Mouse (Mus musculus) stomach, embryonic 15.5 days (tissue): Measurements from ENCODE around the gene Iqcg. TPM values are rescaled to one million over a fixed set of nuclear protein-coding genes. Genes with fewer than 3 reads are reported as not detected.

ENCODE experiments used
- ATAC-seq: fragments of 200-750 bp; cut with Nextera tagmentation; 2 replicates; pipeline ENCODE4 v1.8.0; 2017; ENCODE audit warnings: low read depth, moderate number of reproducible peaks, moderate TSS enrichment; ENCODE audit not compliant: insufficient read depth, low FRiP score
- H3K27ac ChIP-seq: fragments of 300-500 bp; sonication (generic); 2 replicates; pipeline ENCODE4 v1.5.1; 2015; ENCODE audit warnings: mild to moderate bottlenecking, inconsistent platforms
- H3K27me3 ChIP-seq: fragments of 300-500 bp; sonication (generic); replicated peaks from 2 replicates; pipeline ENCODE4 v1.6.1; 2015; ENCODE audit warnings: inconsistent platforms
- H3K36me3 ChIP-seq: fragments of 300-500 bp; sonication (generic); 2 replicates; pipeline ENCODE4 v1.6.1; 2015; ENCODE audit warnings: inconsistent platforms
- H3K4me1 ChIP-seq: fragments of 300-500 bp; sonication (generic); 2 replicates; pipeline ENCODE4 v1.6.1; 2015; ENCODE audit warnings: inconsistent platforms
- H3K4me2 ChIP-seq: fragments of 300-500 bp; sonication (generic); 2 replicates; pipeline ENCODE4 v1.6.1; 2015; ENCODE audit warnings: mild to moderate bottlenecking, inconsistent platforms
- H3K4me3 ChIP-seq: fragments of 300-500 bp; sonication (generic); replicated peaks from 2 replicates; pipeline ENCODE4 v1.5.1; 2015; ENCODE audit warnings: inconsistent platforms
- H3K9ac ChIP-seq: fragments of 300-500 bp; sonication (generic); 2 replicates; pipeline ENCODE4 v1.6.1; 2015; ENCODE audit warnings: inconsistent platforms
- H3K9me3 ChIP-seq: fragments of 300-500 bp; sonication (generic); 2 replicates; pipeline ENCODE4 v1.6.1; 2016; ENCODE audit warnings: inconsistent platforms
- WGBS: fragments of 180-500 bp; shearing (Covaris S2); methylation state at CpG from one replicate; pipeline ENCODE4 v1.1.7; 2015; 5-methylcytosine and 5-hydroxymethylcytosine counted together
- polyA plus RNA-seq: library from polyadenylated mRNA; unstranded; fragments of >200 nt; fragmentation: Nextera tagmentation; extraction: Ambion mirVana; gene quantifications from 2 replicates; pipeline ENCODE4 v1.2.1, GENCODE M21; 2015

The Iqcg gene
- 2.2 TPM in 2 replicates for polyA plus RNA-seq

- WGBS, result under 1% methylated on average over 47 of the region's 47 CpGs
- Histone ChIP-seq H3K9ac (peak within 1 kb of the TSS; percentile 99), H3K36me3 (peaks cover 22% of the 10 kb centered on the region), H3K4me2 (peak within 1 kb of the TSS; percentile 58), H3K27me3 (no peaks in the 10 kb centered on the region), H3K4me3 (peak within 1 kb of the TSS; percentile 95), H3K9me3 (no peaks in the 10 kb centered on the region), H3K27ac (peak within 1 kb of the TSS; percentile 89), H3K4me1 (peaks cover 17% of the 10 kb centered on the region)
- ATAC-seq, result peak; percentile 90
Observed at GRCm38 (mm10) chr16:33056095-33056785, at the start of gene Iqcg, which contains the start of gene Rpl35a. Gene Iqcg, minus strand, starts transcription at chr16:33056218. Gene Rpl35a, plus strand, starts transcription at chr16:33056453.

GRCm38 (mm10) chr16:33085666-33086065 is 29.6 kb upstream of the Iqcg start:
- H3K4me3 ChIP-seq, result no peak overlapping the region
- no peaks in the 10 kb centered on the region for H3K36me3 ChIP-seq
- H3K9ac ChIP-seq, result no peak overlapping the region
- no peak for ATAC-seq
- no peak overlapping the region for H3K27ac ChIP-seq
- no peaks in the 10 kb centered on the region for H3K9me3 ChIP-seq
- WGBS, result 64% methylated on average over 8 of the region's 8 CpGs
- no peaks in the 10 kb centered on the region for H3K4me1 ChIP-seq
- no peaks in the 10 kb centered on the region for H3K27me3 ChIP-seq
- no peak overlapping the region for H3K4me2 ChIP-seq

GRCm38 (mm10) chr16:33083996-33084395 is 28.0 kb upstream of the Iqcg start:
- no peak for ATAC-seq
- no peaks in the 10 kb centered on the region for H3K4me1 ChIP-seq
- 85% methylated on average over 2 of the region's 2 CpGs for WGBS
- no peaks in the 10 kb centered on the region for H3K27me3 ChIP-seq
- no peak overlapping the region for H3K9ac ChIP-seq
- no peak overlapping the region for H3K4me2 ChIP-seq
- H3K4me3 ChIP-seq, result no peak overlapping the region
- H3K27ac ChIP-seq, result no peak overlapping the region
- H3K9me3 ChIP-seq, result no peaks in the 10 kb centered on the region
- no peaks in the 10 kb centered on the region for H3K36me3 ChIP-seq

GRCm38 (mm10) chr16:33082951-33083350 is 26.9 kb upstream of the Iqcg start:
- Histone ChIP-seq H3K9me3 (no peaks in the 10 kb centered on the region), H3K27me3 (no peaks in the 10 kb centered on the region), H3K9ac (no peak overlapping the region), H3K27ac (no peak overlapping the region), H3K4me2 (no peak overlapping the region), H3K4me1 (no peaks in the 10 kb centered on the region), H3K36me3 (no peaks in the 10 kb centered on the region), H3K4me3 (no peak overlapping the region)
- no peak for ATAC-seq
- WGBS, result 87% methylated on average over 6 of the region's 6 CpGs

GRCm38 (mm10) chr16:33080063-33080462 is 24.0 kb upstream of the Iqcg start:
- H3K4me3 ChIP-seq, result no peak overlapping the region
- H3K27ac ChIP-seq, result no peak overlapping the region
- no peak overlapping the region for H3K9ac ChIP-seq
- no peaks in the 10 kb centered on the region for H3K27me3 ChIP-seq
- WGBS, result 93% methylated on average over 7 of the region's 7 CpGs
- ATAC-seq, result no peak
- H3K36me3 ChIP-seq, result no peaks in the 10 kb centered on the region
- H3K4me2 ChIP-seq, result no peak overlapping the region
- H3K4me1 ChIP-seq, result no peaks in the 10 kb centered on the region
- H3K9me3 ChIP-seq, result no peaks in the 10 kb centered on the region

GRCm38 (mm10) chr16:33077069-33077627 is 21.1 kb upstream of the Iqcg start:
- H3K27ac ChIP-seq, result no peak overlapping the region
- ATAC-seq, result no peak
- no peaks in the 10 kb centered on the region for H3K36me3 ChIP-seq

GRCm38 (mm10) chr16:33076078-33076477 is 20.1 kb upstream of the Iqcg start:
- Histone ChIP-seq H3K4me3 (no peak overlapping the region), H3K9ac (no peak overlapping the region), H3K36me3 (no peaks in the 10 kb centered on the region; the same call in 1 of the 2 replicates), H3K27ac (no peak overlapping the region), H3K9me3 (no peaks in the 10 kb centered on the region), H3K4me1 (no peaks in the 10 kb centered on the region), H3K4me2 (no peak overlapping the region), H3K27me3 (no peaks in the 10 kb centered on the region)
- 53% methylated on average over 6 of the region's 6 CpGs for WGBS
- ATAC-seq, result no peak

More at GRCm38 (mm10) chr16:33077069-33077627, 21.1 kb upstream of the Iqcg start:
- H3K9ac ChIP-seq, result no peak overlapping the region
- no peaks in the 10 kb centered on the region for H3K9me3 ChIP-seq
- WGBS, result 87% methylated on average over 5 of the region's 5 CpGs
- no peaks in the 10 kb centered on the region for H3K4me1 ChIP-seq
- H3K4me3 ChIP-seq, result no peak overlapping the region
- no peaks in the 10 kb centered on the region for H3K27me3 ChIP-seq
- H3K4me2 ChIP-seq, result no peak overlapping the region

GRCm38 (mm10) chr16:33074967-33075366 is 18.9 kb upstream of the Iqcg start:
- no peaks in the 10 kb centered on the region for H3K4me1 ChIP-seq
- ATAC-seq, result no peak
- H3K27ac ChIP-seq, result no peak overlapping the region
- WGBS, result 68% methylated on average over 5 of the region's 5 CpGs
- H3K9me3 ChIP-seq, result no peaks in the 10 kb centered on the region
- no peak overlapping the region for H3K9ac ChIP-seq
- no peaks in the 10 kb centered on the region; the same call in 1 of the 2 replicates for H3K36me3 ChIP-seq
- H3K4me2 ChIP-seq, result no peak overlapping the region
- no peak overlapping the region for H3K4me3 ChIP-seq
- H3K27me3 ChIP-seq, result no peaks in the 10 kb centered on the region

DNA sequence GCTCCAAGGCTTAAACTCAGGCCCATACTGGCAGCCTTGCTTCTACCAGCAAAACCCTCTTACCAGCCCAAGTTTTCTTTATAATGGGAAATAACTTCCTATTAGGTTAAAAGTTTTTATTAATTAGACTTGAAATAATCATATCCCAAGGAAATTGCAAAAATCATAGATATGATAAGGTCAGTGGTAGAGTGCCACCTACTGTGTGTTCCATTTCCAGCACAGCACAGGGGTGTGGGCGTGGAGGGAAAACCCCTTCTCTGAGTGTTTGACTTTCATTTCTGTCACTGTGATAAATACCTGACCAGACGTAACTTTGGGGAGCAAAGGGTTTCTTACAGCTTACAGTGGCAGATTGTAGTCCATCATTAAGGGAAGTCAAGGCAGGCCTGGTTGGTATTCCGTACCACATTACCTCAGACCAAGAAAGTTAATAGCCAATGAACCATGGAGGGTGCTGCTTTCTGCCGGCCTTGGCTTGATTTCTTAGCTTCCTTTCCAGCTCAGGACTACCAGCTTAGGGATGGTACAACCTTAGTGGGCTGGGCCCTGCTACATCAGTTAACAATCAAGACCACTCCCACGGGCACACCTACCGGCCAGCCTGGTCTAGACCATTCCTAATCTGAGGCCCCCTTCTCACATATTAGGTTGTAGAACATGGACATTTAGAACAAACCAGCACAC is 17.0 kb upstream of the Iqcg start:
- Histone ChIP-seq H3K9ac (no peak overlapping the region), H3K4me1 (no peaks in the 10 kb centered on the region), H3K36me3 (no peaks in the 10 kb centered on the region; the same call in 1 of the 2 replicates), H3K4me3 (no peak overlapping the region), H3K4me2 (no peak overlapping the region), H3K27ac (no peak overlapping the region), H3K9me3 (no peaks in the 10 kb centered on the region), H3K27me3 (no peaks in the 10 kb centered on the region)
- ATAC-seq, result no peak
- WGBS, result 77% methylated on average over 6 of the region's 6 CpGs

- no peak overlapping the region for H3K27ac ChIP-seq
- no peaks in the 10 kb centered on the region for H3K9me3 ChIP-seq
- no peaks in the 10 kb centered on the region; the same call in 1 of the 2 replicates for H3K36me3 ChIP-seq
- H3K4me2 ChIP-seq, result no peak overlapping the region
- H3K4me3 ChIP-seq, result no peak overlapping the region
- H3K4me1 ChIP-seq, result no peaks in the 10 kb centered on the region
- no peak for ATAC-seq
- no peaks in the 10 kb centered on the region for H3K27me3 ChIP-seq
- H3K9ac ChIP-seq, result no peak overlapping the region
Observed at GRCm38 (mm10) chr16:33070928-33071327, 14.9 kb upstream of the Iqcg start.

DNA sequence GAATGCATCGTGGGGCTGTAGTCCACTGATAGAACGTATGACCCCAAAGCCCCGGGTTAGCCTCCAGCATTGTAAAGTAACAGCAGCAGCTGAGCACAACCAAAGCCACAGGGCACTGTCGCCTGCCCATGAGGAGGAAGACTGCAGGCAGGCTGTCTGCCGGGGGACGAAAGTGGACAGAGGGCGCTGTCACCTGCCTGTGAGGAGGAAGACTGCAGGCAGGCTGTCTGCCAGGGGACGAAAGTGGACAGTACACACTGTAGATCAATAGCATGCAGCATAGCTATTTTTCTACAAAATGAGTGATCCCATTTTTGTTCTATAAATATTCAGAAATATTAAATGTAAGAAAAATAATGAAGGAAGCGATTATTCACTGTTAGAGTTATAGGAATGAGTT is 8.6 kb upstream of the Iqcg start:
- no peak overlapping the region for H3K9ac ChIP-seq
- H3K27ac ChIP-seq, result no peak overlapping the region
- H3K4me1 ChIP-seq, result peaks cover 17% of the 10 kb centered on the region; the same call in 1 of the 2 replicates
- ATAC-seq, result no peak
- H3K36me3 ChIP-seq, result peaks cover 11% of the 10 kb centered on the region
- WGBS, result 83% methylated on average over 9 of the region's 9 CpGs
- H3K9me3 ChIP-seq, result no peaks in the 10 kb centered on the region
- no peak overlapping the region for H3K4me3 ChIP-seq
- H3K27me3 ChIP-seq, result no peaks in the 10 kb centered on the region
- H3K4me2 ChIP-seq, result no peak overlapping the region

GRCm38 (mm10) chr16:33063267-33063666 is 7.2 kb upstream of the Iqcg start:
- H3K4me3 ChIP-seq, result peak overlapping the region; percentile 66

More at GRCm38 (mm10) chr16:33063267-33063666, 7.2 kb upstream of the Iqcg start:
- H3K36me3 ChIP-seq, result peaks cover 22% of the 10 kb centered on the region
- 22% methylated on average over 7 of the region's 7 CpGs for WGBS
- H3K9ac ChIP-seq, result 0 out of 2 replicates have a peak overlapping the region, but pooled peaks have one; percentile 36
- H3K27me3 ChIP-seq, result no peaks in the 10 kb centered on the region
- no peak for ATAC-seq
- peak overlapping the region; percentile 87 for H3K4me2 ChIP-seq
- no peaks in the 10 kb centered on the region for H3K9me3 ChIP-seq
- H3K4me1 ChIP-seq, result peaks cover 27% of the 10 kb centered on the region; the same call in 1 of the 2 replicates
- H3K27ac ChIP-seq, result peak overlapping the region; percentile 82; the same call in 1 of the 2 replicates
